Mouse (Mus musculus): Measurements from ENCODE around the gene Tekt4.
A peak's percentile ranks its signal among the peaks of the same experiment; 100 is the strongest.

Tekt4 gene

GRCm38 (mm10) chr17:25432433-25433181 is 21.8 kb upstream of the Tekt4 start:
- DNase-seq (ENCODE audit: low read depth, low spot score), result no peak

- no peak for DNase-seq (ENCODE audit: low read depth, low spot score)
Observed at GRCm38 (mm10) chr17:25433223-25433616, 21.2 kb upstream of the Tekt4 start.

GRCm38 (mm10) chr17:25433617-25434606 is 20.5 kb upstream of the Tekt4 start, which contains the start of gene Cacna1h:
Gene Cacna1h (minus strand): TSS chr17:25433783.
- no peak for DNase-seq (ENCODE audit: low read depth, low spot score)

DNA sequence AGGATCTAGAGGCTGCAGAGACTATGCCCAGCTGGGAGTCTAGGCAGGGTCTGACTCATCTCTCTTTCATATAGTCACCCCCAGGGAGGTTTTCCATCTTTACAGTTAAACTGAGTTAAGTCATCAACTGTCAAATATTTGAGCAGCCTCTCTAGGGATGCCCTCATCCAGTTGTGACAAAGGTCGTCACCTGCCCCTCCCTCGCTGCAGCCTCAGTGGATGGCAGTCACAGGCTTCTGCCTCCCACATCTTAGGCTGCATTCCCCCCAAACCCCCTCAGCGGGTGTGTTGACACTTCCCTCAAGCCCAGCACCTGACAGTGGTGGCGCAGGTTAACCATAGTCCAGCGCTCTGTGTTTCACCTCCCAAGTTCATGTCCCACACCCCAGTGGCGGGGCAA is 13.0 kb upstream of the Tekt4 start:
- DNase-seq (ENCODE audit: low read depth, low spot score), result no peak

GRCm38 (mm10) chr17:25442889-25443288 is 11.5 kb upstream of the Tekt4 start:
- DNase-seq (ENCODE audit: low read depth, low spot score), result no peak

- no peak for DNase-seq (ENCODE audit: low read depth, low spot score)
Observed at GRCm38 (mm10) chr17:25445074-25445473, 9.3 kb upstream of the Tekt4 start.

DNA sequence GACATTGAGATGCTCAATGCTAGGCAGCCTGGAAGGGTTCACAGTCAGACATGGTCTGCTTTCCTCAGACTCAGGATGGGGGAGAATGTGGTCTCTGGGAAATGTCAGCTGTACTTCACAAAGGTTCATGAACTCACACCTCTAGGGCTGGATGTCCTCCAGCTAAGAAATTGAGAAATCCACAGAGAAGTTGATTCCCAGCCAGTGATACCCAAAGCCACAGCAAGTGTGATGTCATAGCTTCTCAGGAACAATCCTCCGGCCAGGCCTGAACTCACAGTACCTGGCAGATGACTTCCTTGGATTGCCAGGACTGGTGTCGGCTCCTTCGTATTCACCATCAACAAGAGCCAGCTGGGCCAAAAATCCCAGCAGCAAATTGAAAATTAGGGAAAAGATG is 8.6 kb upstream of the Tekt4 start:
- DNase-seq (ENCODE audit: low read depth, low spot score), result no peak

DNA sequence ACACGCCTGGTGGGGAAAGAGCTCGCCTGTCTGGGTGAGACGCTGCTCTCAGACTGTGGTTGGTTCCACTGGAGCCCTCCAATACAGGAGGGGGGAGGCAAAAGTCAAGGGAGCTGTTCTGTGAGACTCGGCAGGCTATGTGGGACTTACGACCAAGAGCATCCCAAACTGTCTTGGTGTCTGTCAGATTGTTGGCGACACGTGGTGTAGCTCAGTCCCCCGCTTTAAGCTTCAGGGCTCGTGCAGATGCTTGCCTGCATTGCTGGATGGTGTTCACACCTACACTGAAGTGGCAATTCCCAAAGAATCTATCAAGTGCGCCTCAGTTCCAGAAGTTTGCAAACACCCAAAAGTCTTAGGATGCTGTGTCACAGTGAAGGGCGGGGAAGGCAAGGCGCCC is 6.5 kb upstream of the Tekt4 start:
- DNase-seq (ENCODE audit: low read depth, low spot score), result no peak

DNA sequence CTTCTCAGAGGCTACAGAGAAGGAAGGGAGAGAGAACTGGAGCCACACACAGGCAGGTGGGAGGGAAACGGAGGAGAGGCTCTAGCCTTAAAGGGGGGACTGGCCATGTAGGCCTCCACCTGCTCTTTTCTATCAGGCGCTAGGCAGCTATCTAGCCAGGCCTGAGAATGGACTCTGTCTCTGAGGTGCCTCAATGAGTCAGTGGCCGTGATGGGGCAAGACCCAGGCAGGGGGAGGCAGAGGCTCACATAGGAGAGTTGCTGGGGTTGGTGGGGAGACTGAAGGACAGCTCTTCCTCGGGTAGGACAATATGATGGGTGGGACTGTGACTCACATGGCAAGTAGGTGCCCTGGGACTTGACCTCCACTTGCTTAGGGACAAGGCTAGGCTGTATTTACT is 4.1 kb upstream of the Tekt4 start:
- no peak for DNase-seq (ENCODE audit: low read depth, low spot score)

DNA sequence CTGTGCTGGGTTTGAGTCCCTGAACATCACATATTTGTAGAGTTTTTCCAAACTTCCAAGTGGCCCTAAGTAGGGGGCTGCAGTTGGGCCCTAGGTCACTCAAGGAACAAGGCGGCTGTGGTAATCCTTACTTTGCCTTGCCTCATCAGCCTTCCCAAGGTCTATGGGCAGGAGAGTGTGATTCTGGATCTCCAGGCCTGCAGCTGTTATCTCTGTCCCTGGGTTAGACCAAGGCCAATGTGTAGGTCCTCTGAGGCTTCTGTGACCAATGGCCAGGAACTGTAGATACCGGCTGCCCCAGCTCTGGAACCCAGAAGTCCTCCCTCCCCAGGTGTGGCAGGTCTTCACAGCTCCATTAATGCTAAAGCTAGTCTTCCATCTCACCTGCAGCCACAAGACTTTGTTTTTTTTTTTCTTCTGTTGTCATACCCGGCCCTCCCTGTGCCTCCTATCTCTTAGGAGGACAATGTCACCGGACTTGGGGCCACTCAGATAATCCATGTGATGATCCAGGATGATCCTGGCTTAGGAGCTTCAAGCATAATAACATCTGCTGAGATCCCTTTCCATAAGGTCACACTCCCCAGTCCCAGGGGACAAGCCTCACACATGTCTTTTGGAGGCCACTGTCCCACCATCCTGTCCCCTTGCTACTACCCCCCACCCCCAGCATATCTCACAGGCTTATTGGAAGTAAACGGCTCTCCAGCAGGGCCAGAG is 2.0 kb upstream of the Tekt4 start:
- DNase-seq (ENCODE audit: low read depth, low spot score), result no peak

- DNase-seq (ENCODE audit: low read depth, low spot score), result no peak
Observed at GRCm38 (mm10) chr17:25456540-25456939, 2.1 kb downstream of the Tekt4 start.

DNA sequence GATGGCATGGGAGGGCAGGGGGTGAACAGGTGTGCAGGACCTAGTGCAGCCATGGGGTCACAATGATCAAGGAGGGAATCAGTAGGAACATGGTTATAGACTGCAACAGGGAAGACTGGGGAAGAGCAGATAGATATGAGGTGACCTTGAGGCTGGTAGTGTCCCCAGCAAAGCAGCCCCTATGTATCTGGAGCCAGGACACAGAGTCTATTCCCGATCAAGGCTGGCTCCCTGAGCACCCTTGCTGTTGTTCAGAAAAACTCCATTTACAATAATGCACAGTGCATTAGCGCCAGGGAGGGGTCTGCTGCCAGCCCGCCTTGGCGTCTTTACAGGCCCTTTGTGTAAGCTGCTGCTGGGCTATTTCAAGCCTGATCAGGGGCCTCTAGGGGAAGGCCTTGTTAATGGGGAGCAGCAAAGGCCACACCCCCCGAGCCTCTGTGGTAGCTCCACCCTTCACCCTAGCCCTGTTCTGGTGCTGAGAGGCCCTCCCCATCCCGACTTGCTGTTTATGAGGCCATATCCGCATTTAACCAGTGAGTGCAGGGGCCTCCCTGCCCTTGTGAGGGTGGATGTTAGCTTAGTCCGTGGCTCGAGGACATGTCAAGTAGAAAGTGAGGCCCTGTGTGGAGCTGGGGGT is 7.9 kb downstream of the Tekt4 start:
- no peak for DNase-seq (ENCODE audit: low read depth, low spot score)

- no peak for DNase-seq (ENCODE audit: low read depth, low spot score)
Observed at GRCm38 (mm10) chr17:25463326-25463945, 9.0 kb downstream of the Tekt4 start.

DNA sequence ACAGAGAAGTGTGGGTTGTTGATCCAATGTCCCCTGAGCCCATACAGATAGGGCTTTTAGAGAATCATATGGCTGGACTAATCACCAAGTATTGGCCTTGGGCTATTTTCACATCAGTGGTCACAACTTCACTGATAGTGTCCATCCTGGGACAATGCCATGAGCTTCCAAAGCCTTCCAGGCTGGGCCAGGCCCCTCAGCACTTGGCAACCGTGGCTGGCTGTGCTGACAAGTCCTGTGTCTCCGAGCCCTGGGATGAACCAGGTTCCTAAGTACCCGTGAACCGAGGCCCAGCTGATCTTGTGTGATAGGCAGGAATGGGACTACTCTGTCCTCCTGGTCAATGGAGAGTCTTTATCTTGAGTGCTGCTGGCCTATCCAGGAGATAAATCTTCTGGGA is 9.7 kb downstream of the Tekt4 start:
- no peak for DNase-seq (ENCODE audit: low read depth, low spot score)

DNA sequence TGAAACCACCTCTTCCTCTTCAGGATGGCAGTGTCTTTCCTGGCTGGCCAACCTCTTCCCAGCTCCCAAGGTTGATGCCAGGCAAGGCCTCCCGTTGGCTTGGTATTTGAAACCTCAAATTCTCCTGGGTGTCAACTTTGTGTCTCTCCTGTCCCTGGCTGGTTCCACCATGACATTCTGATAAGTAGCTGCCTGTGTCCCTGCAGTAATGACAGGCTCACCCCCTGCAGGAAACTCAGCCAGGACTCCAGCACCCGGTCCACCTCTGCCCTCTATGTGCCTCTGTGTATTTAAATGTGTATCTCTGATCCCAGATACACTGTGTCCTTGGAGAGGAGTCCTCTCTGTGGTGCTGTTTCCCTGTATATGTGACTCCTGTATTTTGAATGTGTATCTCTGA is 11.8 kb downstream of the Tekt4 start:
- DNase-seq (ENCODE audit: low read depth, low spot score), result no peak

- DNase-seq (ENCODE audit: low read depth, low spot score), result no peak
Observed at GRCm38 (mm10) chr17:25467781-25468180, 13.4 kb downstream of the Tekt4 start.

DNA sequence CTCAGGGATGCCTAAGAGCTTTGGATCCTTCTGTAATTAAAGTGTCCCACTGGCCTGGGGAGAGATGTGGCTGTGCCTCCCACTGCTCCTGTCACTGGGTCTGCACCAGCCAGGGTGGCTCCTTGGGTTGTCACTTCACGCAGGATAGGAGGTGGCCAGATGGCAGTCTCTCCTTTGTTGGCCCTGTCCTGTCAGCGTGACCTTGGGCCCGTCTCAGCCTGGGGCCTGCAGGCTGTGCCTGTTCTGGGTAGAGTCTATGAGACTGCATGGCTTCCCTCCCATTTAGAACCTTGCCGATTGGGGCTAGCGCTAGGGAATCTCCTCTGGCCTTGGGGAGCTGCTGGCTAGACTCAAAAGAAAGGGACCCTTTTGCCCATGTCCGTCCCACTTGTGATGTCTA is 13.9 kb downstream of the Tekt4 start:
- no peak for DNase-seq (ENCODE audit: low read depth, low spot score)

- peak; percentile 79 for DNase-seq (ENCODE audit: low read depth, low spot score)
Observed at GRCm38 (mm10) chr17:25469798-25470197, 15.4 kb downstream of the Tekt4 start.

- no peak for DNase-seq (ENCODE audit: low read depth, low spot score)
Observed at GRCm38 (mm10) chr17:25471418-25471817, 17.0 kb downstream of the Tekt4 start.

- DNase-seq (ENCODE audit: low read depth, low spot score), result no peak
Observed at GRCm38 (mm10) chr17:25472044-25472443, 17.6 kb downstream of the Tekt4 start.

Data from 3T3-L1 (cell line).